Mouse (Mus musculus) naive thymus-derived CD4-positive, alpha-beta T cell, adult 2 months (primary cell): Measurements from ENCODE around the gene Phf6.
"Not testable (repeated sequence)": the region's sequence is repeated elsewhere in the genome, so short reads cannot be mapped to it uniquely, and the experiment has no call there.

ENCODE experiments used
- DNase-seq: peaks from one replicate; pipeline ENCODE4 v3.0.0-alpha.2; 2011; ENCODE audit warnings: low read depth

Gene Phf6

GRCm38 (mm10) chrX:52911587-52912371, at the start of gene Phf6:
TSS of gene Phf6 (plus strand) at chrX:52912266.
- DNase-seq: peak; percentile 91

GRCm38 (mm10) chrX:52864126-52864525, 47.9 kb upstream of the Phf6 start:
- DNase-seq: peak; percentile 56

- not testable (repeated sequence) for DNase-seq
These were observed 13.6 kb upstream of the Phf6 start for GRCm38 (mm10) chrX:52898486-52898885.

- DNase-seq: no peak
These were observed 284 bp downstream of the Phf6 start for GRCm38 (mm10) chrX:52912372-52912728.

GRCm38 (mm10) chrX:52912826-52913701, 998 bp downstream of the Phf6 start:
- DNase-seq: peak; percentile 66

- DNase-seq: peak; percentile 73
These were observed 1.8 kb downstream of the Phf6 start for GRCm38 (mm10) chrX:52913856-52914255.

- no peak for DNase-seq
These were observed 2.6 kb downstream of the Phf6 start for GRCm38 (mm10) chrX:52914705-52915104.

- peak; percentile 40 for DNase-seq
These were observed 4.5 kb downstream of the Phf6 start for GRCm38 (mm10) chrX:52916516-52916915.

- DNase-seq: no peak
These were observed 14.7 kb downstream of the Phf6 start for GRCm38 (mm10) chrX:52926726-52927125.

GRCm38 (mm10) chrX:52928883-52929282, 16.8 kb downstream of the Phf6 start:
- DNase-seq: peak; percentile 73

- peak; percentile 10 for DNase-seq
These were observed 17.7 kb downstream of the Phf6 start for GRCm38 (mm10) chrX:52929779-52930178.

- peak; percentile 73 for DNase-seq
These were observed 18.1 kb downstream of the Phf6 start for GRCm38 (mm10) chrX:52930191-52930590.

GRCm38 (mm10) chrX:52932161-52932560, 20.1 kb downstream of the Phf6 start:
- no peak for DNase-seq

GRCm38 (mm10) chrX:52934496-52934895, 22.4 kb downstream of the Phf6 start:
- peak; percentile 38 for DNase-seq

GRCm38 (mm10) chrX:52945509-52945908, 33.4 kb downstream of the Phf6 start:
- DNase-seq: no peak

- DNase-seq: peak; percentile 50
These were observed 37.6 kb downstream of the Phf6 start for GRCm38 (mm10) chrX:52949713-52950112.

GRCm38 (mm10) chrX:52956942-52957341, 44.9 kb downstream of the Phf6 start:
- no peak for DNase-seq

GRCm38 (mm10) chrX:52961559-52962110, 49.6 kb downstream of the Phf6 start:
- DNase-seq: no peak

- DNase-seq: no peak
These were observed 53.1 kb downstream of the Phf6 start for GRCm38 (mm10) chrX:52965149-52965548.

- no peak for DNase-seq
These were observed 59.3 kb downstream of the Phf6 start for GRCm38 (mm10) chrX:52971211-52972006.

- DNase-seq: no peak
These were observed 60.1 kb downstream of the Phf6 start for GRCm38 (mm10) chrX:52972129-52972528.

- DNase-seq: no peak
These were observed 60.6 kb downstream of the Phf6 start for GRCm38 (mm10) chrX:52972680-52973079.
